Mouse (Mus musculus) ovary, postnatal 36 days (tissue): ENCODE measurements around the gene Kcnip4.

Experiments
- DNase-seq: peaks from one replicate; pipeline ENCODE4 v3.0.0; 2022; ENCODE audit warnings: low spot score, mixed read lengths

Kcnip4 gene

GRCm38 (mm10) chr5:48563996-48564587 is 960.6 kb downstream of the Kcnip4 start:
- DNase-seq, result no peak

GRCm38 (mm10) chr5:48551753-48552152 is 973.0 kb downstream of the Kcnip4 start:
- no peak for DNase-seq

GRCm38 (mm10) chr5:48545825-48546224 is 978.9 kb downstream of the Kcnip4 start:
- DNase-seq, result no peak

- DNase-seq, result no peak
These were observed 979.6 kb downstream of the Kcnip4 start for GRCm38 (mm10) chr5:48544784-48545734.

GRCm38 (mm10) chr5:48518035-48518434 is 1006.7 kb downstream of the Kcnip4 start:
- no peak for DNase-seq

GRCm38 (mm10) chr5:48513354-48513753 is 1011.4 kb downstream of the Kcnip4 start:
- no peak for DNase-seq

- DNase-seq, result no peak
These were observed 1013.4 kb downstream of the Kcnip4 start for GRCm38 (mm10) chr5:48511357-48511756.

GRCm38 (mm10) chr5:48510241-48510640 is 1014.5 kb downstream of the Kcnip4 start:
- DNase-seq, result no peak

- DNase-seq, result no peak
These were observed 1015.3 kb downstream of the Kcnip4 start for GRCm38 (mm10) chr5:48509194-48509930.

- DNase-seq, result no peak
These were observed 1021.6 kb downstream of the Kcnip4 start for GRCm38 (mm10) chr5:48503094-48503493.

- DNase-seq, result no peak
These were observed 1022.3 kb downstream of the Kcnip4 start for GRCm38 (mm10) chr5:48502442-48502841.

GRCm38 (mm10) chr5:48500204-48500603 is 1024.5 kb downstream of the Kcnip4 start:
- DNase-seq, result no peak

- DNase-seq, result no peak
These were observed 1033.7 kb downstream of the Kcnip4 start for GRCm38 (mm10) chr5:48490864-48491477.

- no peak for DNase-seq
These were observed 1035.0 kb downstream of the Kcnip4 start for GRCm38 (mm10) chr5:48489549-48490288.

- DNase-seq, result no peak
These were observed 1041.6 kb downstream of the Kcnip4 start for GRCm38 (mm10) chr5:48483112-48483511.

- no peak for DNase-seq
These were observed 1064.5 kb downstream of the Kcnip4 start for GRCm38 (mm10) chr5:48460221-48460620.

GRCm38 (mm10) chr5:48448888-48449287 is 1075.8 kb downstream of the Kcnip4 start:
- DNase-seq, result no peak

GRCm38 (mm10) chr5:48430459-48430858 is 1094.2 kb downstream of the Kcnip4 start:
- no peak for DNase-seq

GRCm38 (mm10) chr5:48421957-48422356 is 1102.8 kb downstream of the Kcnip4 start:
- DNase-seq, result no peak

GRCm38 (mm10) chr5:48419741-48420140 is 1105.0 kb downstream of the Kcnip4 start:
- no peak for DNase-seq

GRCm38 (mm10) chr5:48412261-48412660 is 1112.4 kb downstream of the Kcnip4 start:
- DNase-seq, result no peak
